Mouse (Mus musculus) cerebellum, adult 11 months (tissue): ENCODE results near the gene Gde1.

ENCODE experiments used
- DNase-seq: peaks from one replicate; pipeline ENCODE4 v3.0.0; 2022

The Gde1 gene

GRCm38 (mm10) chr7:118706051-118706450 lies 473 bp upstream of the Gde1 start:
- no peak for DNase-seq

GRCm38 (mm10) chr7:118704001-118704850 lies 1.4 kb downstream of the Gde1 start:
- no peak for DNase-seq

GRCm38 (mm10) chr7:118703144-118703561 lies 2.4 kb downstream of the Gde1 start:
- DNase-seq: no peak

- no peak for DNase-seq
Observed at GRCm38 (mm10) chr7:118698882-118699281, 6.7 kb downstream of the Gde1 start.

- DNase-seq: no peak
Observed at GRCm38 (mm10) chr7:118697168-118697567, 8.4 kb downstream of the Gde1 start.

- no peak for DNase-seq
Observed at GRCm38 (mm10) chr7:118696146-118696545, 9.4 kb downstream of the Gde1 start.

GRCm38 (mm10) chr7:118691287-118691686 lies 14.3 kb downstream of the Gde1 start:
- no peak for DNase-seq

- no peak for DNase-seq
Observed at GRCm38 (mm10) chr7:118689088-118689487, 16.5 kb downstream of the Gde1 start.

GRCm38 (mm10) chr7:118688199-118688598 lies 17.4 kb downstream of the Gde1 start:
- DNase-seq: peak; percentile 76

GRCm38 (mm10) chr7:118676826-118677225 lies 28.8 kb downstream of the Gde1 start:
- DNase-seq: no peak

GRCm38 (mm10) chr7:118670142-118670541 lies 35.4 kb downstream of the Gde1 start:
- DNase-seq: no peak

- DNase-seq: no peak
Observed at GRCm38 (mm10) chr7:118667773-118668172, 37.8 kb downstream of the Gde1 start.

- DNase-seq: no peak
Observed at GRCm38 (mm10) chr7:118656730-118657129, 48.8 kb downstream of the Gde1 start.

- DNase-seq: peak; percentile 14
Observed at GRCm38 (mm10) chr7:118652572-118653295, 52.8 kb downstream of the Gde1 start.

GRCm38 (mm10) chr7:118650891-118651290 lies 54.7 kb downstream of the Gde1 start:
- DNase-seq: no peak

- no peak for DNase-seq
Observed at GRCm38 (mm10) chr7:118650119-118650518, 55.5 kb downstream of the Gde1 start.

- peak; percentile 22 for DNase-seq
Observed at GRCm38 (mm10) chr7:118649328-118649727, 56.2 kb downstream of the Gde1 start.

- no peak for DNase-seq
Observed at GRCm38 (mm10) chr7:118646237-118646636, 59.3 kb downstream of the Gde1 start.
